Mouse (Mus musculus): ENCODE results near the gene Tbrg4. TPM values are rescaled to one million over a fixed set of nuclear protein-coding genes. Genes with fewer than 3 reads are reported as not detected.

Tbrg4 gene
- polyA plus RNA-seq, 1 experiment from 2014 or later, result 59.5 TPM

GRCm38 (mm10) chr11:6580065-6580750, 45.7 kb downstream of the Tbrg4 start:
- Histone ChIP-seq H3K4me3 (no peak overlapping the region), H3K36me3 (peaks cover 78% of the 10 kb centered on the region), H3K27ac (no peak overlapping the region), H3K9me3 (no peaks in the 10 kb centered on the region), H3K4me1 (replicated peaks) (peaks cover 4% of the 10 kb centered on the region; the same call in 1 of the 2 replicates), H3K27me3 (ENCODE audit: insufficient read depth, poor library complexity, severe bottlenecking) (no peaks in the 10 kb centered on the region)
- DNase-seq (ENCODE audit: low spot score), result no peak
- 85% methylated on average over 4 of the region's 4 CpGs for WGBS

GRCm38 (mm10) chr11:6579361-6579760, 46.5 kb downstream of the Tbrg4 start:
- whole genome bisulfite sequencing, result 91% methylated on average over 7 of the region's 7 CpGs
- no peak for DNase-seq (ENCODE audit: low spot score)
- H3K36me3 ChIP-seq, result peaks cover 72% of the 10 kb centered on the region
- no peak overlapping the region for H3K4me3 ChIP-seq
- no peaks in the 10 kb centered on the region for H3K27me3 ChIP-seq (ENCODE audit: insufficient read depth, poor library complexity, severe bottlenecking)
- H3K4me1 ChIP-seq (replicated peaks), result peaks cover 4% of the 10 kb centered on the region; the same call in 1 of the 2 replicates
- no peaks in the 10 kb centered on the region for H3K9me3 ChIP-seq
- H3K27ac ChIP-seq, result no peak overlapping the region

- Histone ChIP-seq H3K27me3 (ENCODE audit: insufficient read depth, poor library complexity, severe bottlenecking) (no peaks in the 10 kb centered on the region), H3K36me3 (peaks cover 79% of the 10 kb centered on the region), H3K4me3 (no peak overlapping the region), H3K27ac (no peak overlapping the region), H3K9me3 (no peaks in the 10 kb centered on the region), H3K4me1 (replicated peaks) (peaks cover 4% of the 10 kb centered on the region; the same call in 1 of the 2 replicates)
- 93% methylated on average over 3 of the region's 3 CpGs for WGBS
- DNase-seq (ENCODE audit: low spot score), result no peak
Observed at GRCm38 (mm10) chr11:6576151-6576550, 49.7 kb downstream of the Tbrg4 start.

GRCm38 (mm10) chr11:6569410-6569777, 56.5 kb downstream of the Tbrg4 start:
- 69% methylated on average over 3 of the region's 3 CpGs for WGBS
- peak overlapping the region; percentile 36; the same call in 1 of the 2 replicates for H3K27ac ChIP-seq

GRCm38 (mm10) chr11:6568584-6569409, 57.1 kb downstream of the Tbrg4 start:
- Histone ChIP-seq H3K4me3 (no peak overlapping the region), H3K27ac (peak overlapping the region; percentile 36; the same call in 1 of the 2 replicates), H3K9me3 (no peaks in the 10 kb centered on the region), H3K27me3 (ENCODE audit: insufficient read depth, poor library complexity, severe bottlenecking) (no peaks in the 10 kb centered on the region), H3K36me3 (peaks cover 72% of the 10 kb centered on the region), H3K4me1 (replicated peaks) (peaks cover 10% of the 10 kb centered on the region)
- WGBS, result 72% methylated on average over 11 of the region's 11 CpGs
- no peak for DNase-seq (ENCODE audit: low spot score)

More at GRCm38 (mm10) chr11:6569410-6569777, 56.5 kb downstream of the Tbrg4 start:
- no peak overlapping the region for H3K4me3 ChIP-seq
- no peaks in the 10 kb centered on the region for H3K9me3 ChIP-seq
- H3K36me3 ChIP-seq, result peaks cover 70% of the 10 kb centered on the region
- peaks cover 10% of the 10 kb centered on the region for H3K4me1 ChIP-seq (replicated peaks)
- no peak for DNase-seq (ENCODE audit: low spot score)
- H3K27me3 ChIP-seq (ENCODE audit: insufficient read depth, poor library complexity, severe bottlenecking), result no peaks in the 10 kb centered on the region

- Histone ChIP-seq H3K4me3 (no peak overlapping the region), H3K9me3 (no peaks in the 10 kb centered on the region), H3K4me1 (replicated peaks) (peaks cover 10% of the 10 kb centered on the region), H3K27me3 (ENCODE audit: insufficient read depth, poor library complexity, severe bottlenecking) (no peaks in the 10 kb centered on the region), H3K27ac (no peak overlapping the region), H3K36me3 (peaks cover 72% of the 10 kb centered on the region)
- 93% methylated on average over 8 of the region's 8 CpGs for WGBS
- no peak for DNase-seq (ENCODE audit: low spot score)
Observed at GRCm38 (mm10) chr11:6567951-6568350, 57.9 kb downstream of the Tbrg4 start.

GRCm38 (mm10) chr11:6566496-6566895, 59.4 kb downstream of the Tbrg4 start:
- peaks cover 10% of the 10 kb centered on the region for H3K4me1 ChIP-seq (replicated peaks)
- H3K9me3 ChIP-seq, result no peaks in the 10 kb centered on the region
- H3K4me3 ChIP-seq, result no peak overlapping the region
- 88% methylated on average over 4 of the region's 4 CpGs for WGBS
- no peak for DNase-seq (ENCODE audit: low spot score)
- H3K27me3 ChIP-seq (ENCODE audit: insufficient read depth, poor library complexity, severe bottlenecking), result no peaks in the 10 kb centered on the region
- H3K36me3 ChIP-seq, result peaks cover 68% of the 10 kb centered on the region
- H3K27ac ChIP-seq, result no peak overlapping the region

Other genes starting within 250 kb of the Tbrg4 start
- 15.6 and 19.0 TPM in 2 replicates for gene Zmiz2, start 237.0 kb downstream of the Tbrg4 start, polyA plus RNA-seq (2016; fragmentation: Nextera tagmentation; extraction: Ambion mirVana)
- gene Ppia, start 210.6 kb downstream of the Tbrg4 start, polyA plus RNA-seq (2016; fragmentation: Nextera tagmentation; extraction: Ambion mirVana), result 5,657 and 6,044 TPM in 2 replicates
- 881 and 962 TPM in 2 replicates for gene H2afv, start 181.6 kb downstream of the Tbrg4 start, polyA plus RNA-seq (2016; fragmentation: Nextera tagmentation; extraction: Ambion mirVana)
- 9.6 and 15.6 TPM in 2 replicates for gene Purb, start 150.2 kb downstream of the Tbrg4 start, polyA plus RNA-seq (2016; fragmentation: Nextera tagmentation; extraction: Ambion mirVana)
- 1.1 TPM in 2 replicates for gene Myo1g, start 105.1 kb downstream of the Tbrg4 start, polyA plus RNA-seq (2016; fragmentation: Nextera tagmentation; extraction: Ambion mirVana)
- 112 TPM in 2 replicates for gene Ccm2, start 79.2 kb downstream of the Tbrg4 start, polyA plus RNA-seq (2016; fragmentation: Nextera tagmentation; extraction: Ambion mirVana)
- 21.8 and 56.0 TPM in 2 replicates for gene Nacad, start 20.0 kb downstream of the Tbrg4 start, polyA plus RNA-seq (2016; fragmentation: Nextera tagmentation; extraction: Ambion mirVana)
- not detected in 2 replicates for gene Wap, start 12.6 kb upstream of the Tbrg4 start, polyA plus RNA-seq (2016; fragmentation: Nextera tagmentation; extraction: Ambion mirVana)
- gene Ramp3, start 32.5 kb upstream of the Tbrg4 start, polyA plus RNA-seq (2016; fragmentation: Nextera tagmentation; extraction: Ambion mirVana), result 5.7 and 5.8 TPM in 2 replicates
- not detected in 2 replicates for gene Gm11983, start 211.6 kb upstream of the Tbrg4 start, polyA plus RNA-seq (2016; fragmentation: Nextera tagmentation; extraction: Ambion mirVana)

Measured in hindbrain, embryonic 10.5 days (tissue).